Mouse (Mus musculus) c-Kit-positive CD71-negative TER-119-negative erythroid progenitor cells, embryonic 14.5 days (primary cell): Measurements from ENCODE around the gene Nav2.

Experiments
- DNase-seq: peaks from one replicate; pipeline ENCODE4 v3.0.0-alpha.2; 2013; ENCODE audit warnings: low read depth

The Nav2 gene

GRCm38 (mm10) chr7:49158641-49159381 is 250.3 kb downstream of the Nav2 start:
- DNase-seq: no peak

DNA sequence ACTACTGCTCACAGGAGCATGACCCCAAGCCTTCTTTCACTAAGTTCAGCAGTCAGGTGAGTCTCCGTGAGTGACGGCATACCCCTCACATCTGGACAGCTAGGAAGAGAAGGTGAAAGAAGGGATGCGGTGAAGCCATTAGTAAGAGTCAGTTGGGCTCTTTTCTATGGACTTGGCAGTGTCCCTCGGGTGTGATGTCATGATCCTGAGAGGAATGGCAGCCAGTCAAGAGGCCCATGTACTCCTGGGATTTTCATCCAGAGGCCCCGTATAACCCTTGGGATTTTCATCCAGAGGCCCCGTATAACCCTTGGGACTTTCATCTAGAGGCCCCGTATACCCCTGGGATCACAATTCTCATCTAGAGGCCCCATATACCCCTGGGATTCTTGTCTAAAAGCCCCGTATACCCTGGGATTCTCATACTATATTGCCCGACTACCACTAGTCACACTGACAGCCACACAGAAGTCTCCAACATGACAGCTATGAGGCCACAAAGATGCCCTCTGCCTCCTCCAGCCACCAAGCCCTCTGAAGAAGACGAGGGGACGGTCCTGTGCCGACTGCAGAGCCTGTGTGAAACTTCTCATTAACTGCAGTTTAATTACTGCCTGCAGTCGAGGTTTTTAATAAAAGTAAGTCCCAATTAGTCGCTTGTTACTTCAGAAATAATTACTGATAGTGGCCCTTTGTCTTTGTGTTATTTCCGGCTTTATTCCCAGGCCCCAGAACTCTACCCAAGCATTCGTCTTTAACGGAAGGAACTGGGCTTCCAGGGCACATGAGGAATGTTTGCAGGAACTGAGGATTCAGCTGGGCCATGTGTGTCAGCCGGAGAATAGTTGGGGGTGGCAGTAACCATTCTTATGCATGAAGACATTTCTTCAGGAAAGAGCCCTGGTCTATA is 251.4 kb downstream of the Nav2 start:
- no peak for DNase-seq

GRCm38 (mm10) chr7:49162079-49162478 is 253.6 kb downstream of the Nav2 start:
- DNase-seq: no peak

DNA sequence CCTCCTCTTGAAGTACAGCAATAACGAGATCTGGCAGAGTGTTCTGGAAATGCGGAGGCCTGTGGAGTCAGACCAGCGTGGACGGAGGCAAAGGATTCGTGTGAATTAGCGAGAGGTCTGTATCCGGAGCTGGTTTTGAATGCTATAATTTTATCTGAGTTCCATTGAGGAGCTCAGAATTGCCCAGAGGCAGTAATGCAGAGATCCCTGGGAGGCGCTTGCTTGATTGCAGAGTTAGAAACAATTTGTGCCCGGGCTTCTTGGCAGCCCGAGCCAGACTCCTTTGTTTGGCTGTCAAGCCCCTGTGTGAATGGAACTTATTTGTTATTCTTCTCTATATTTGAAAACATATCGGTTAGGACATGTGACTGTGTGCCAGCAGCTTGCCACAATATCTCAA is 255.3 kb downstream of the Nav2 start:
- no peak for DNase-seq

- DNase-seq: no peak
Observed at GRCm38 (mm10) chr7:49164868-49165267, 256.4 kb downstream of the Nav2 start.

DNA sequence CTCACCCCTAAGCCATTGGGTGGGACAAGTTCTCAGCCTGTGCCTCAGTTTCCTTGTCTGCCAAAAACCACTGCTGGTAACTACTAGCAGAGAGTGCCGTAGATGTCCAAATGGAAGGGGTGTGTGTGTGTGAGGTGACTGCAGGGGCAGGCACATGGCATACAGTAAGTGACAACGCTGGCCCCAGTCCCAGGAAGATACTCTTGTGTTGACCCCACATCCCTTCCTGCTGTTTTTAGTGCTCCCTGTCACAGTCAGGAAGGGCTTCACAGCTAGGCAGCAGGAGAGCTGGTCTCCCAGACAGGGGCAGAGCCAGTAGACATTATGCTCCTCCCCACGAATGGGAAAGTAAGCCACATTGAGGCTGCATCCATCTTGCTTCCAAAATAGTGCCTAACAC is 264.4 kb downstream of the Nav2 start:
- DNase-seq: no peak

DNA sequence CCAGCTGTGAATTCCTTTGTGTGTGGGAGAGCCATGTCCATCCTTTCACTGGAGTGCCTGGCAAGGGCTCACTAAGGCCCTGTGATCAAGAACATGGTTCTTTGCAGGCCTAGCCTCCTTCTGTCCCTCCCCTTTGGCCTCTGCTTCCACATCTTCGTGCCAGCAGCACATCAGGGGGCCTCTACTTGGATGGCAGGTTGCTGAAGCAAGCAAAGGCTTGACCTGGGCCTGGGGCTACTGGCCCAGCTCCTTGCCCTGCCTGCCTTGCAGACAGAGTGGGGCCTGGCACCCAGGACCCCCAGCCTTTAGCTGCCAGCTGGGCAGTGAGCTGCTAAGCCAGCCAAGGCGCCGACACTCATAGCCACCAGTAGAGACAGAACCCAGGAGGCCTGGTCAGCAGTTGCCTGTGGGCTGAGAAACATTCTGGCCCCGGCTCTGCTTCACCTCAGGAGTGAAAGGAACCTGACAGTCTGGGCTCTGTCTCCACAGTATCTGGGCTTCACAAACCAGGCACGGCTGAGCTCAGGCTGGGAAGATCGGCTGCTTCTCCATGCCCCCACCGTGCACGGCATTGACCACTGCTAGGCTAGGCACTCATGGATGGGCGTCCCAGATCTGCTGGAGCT is 267.4 kb downstream of the Nav2 start:
- no peak for DNase-seq

DNA sequence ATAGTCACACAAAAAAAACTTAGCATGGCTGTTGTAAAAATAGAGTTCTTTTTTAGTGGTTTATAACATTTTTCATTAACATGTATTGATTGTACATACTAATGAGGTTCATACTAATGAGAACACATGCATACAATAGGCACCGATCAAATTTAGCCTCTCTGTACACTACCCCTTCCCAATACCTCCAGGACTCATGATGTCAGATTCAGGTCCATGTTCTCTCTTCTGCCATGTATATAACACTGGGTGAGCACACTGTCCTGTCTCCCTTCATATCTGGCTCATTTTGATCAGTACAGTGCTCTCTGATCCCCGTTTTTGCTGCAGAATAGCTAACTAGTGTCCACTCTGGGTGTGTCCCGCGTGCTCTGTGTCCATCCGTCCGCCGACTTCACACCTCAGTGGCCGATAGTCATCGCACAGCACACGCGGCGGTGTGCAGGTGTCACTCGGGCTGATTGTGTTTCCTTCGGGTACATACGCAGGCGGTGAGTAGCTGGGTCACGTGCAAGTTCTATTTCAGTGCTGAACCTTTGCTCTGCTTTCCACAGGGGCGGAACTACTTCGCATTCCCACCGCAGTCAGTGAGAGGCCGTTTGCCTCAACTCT is 268.2 kb downstream of the Nav2 start:
- DNase-seq: no peak

DNA sequence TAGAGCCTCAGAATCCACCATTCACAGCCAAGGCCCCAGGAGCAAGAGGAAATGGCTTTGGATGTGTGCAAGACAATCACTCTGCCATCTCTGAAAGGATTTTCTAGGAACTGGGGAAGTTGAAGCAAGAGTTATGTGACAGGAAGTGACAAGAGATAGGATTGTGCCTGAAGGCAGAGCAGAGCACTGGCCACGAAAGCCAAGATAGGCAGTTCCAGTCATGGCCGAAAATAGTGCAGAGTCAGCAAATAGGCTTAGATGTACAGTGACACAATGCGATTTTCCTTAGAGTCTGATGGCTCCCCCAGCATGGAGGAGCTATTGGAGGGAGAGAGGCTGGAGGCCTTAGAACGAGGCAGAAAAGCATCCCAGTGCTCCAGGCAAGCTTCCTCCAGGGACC is 269.7 kb downstream of the Nav2 start:
- no peak for DNase-seq

- DNase-seq: no peak
Observed at GRCm38 (mm10) chr7:49181010-49181409, 272.5 kb downstream of the Nav2 start.

- DNase-seq: no peak
Observed at GRCm38 (mm10) chr7:49182427-49182826, 273.9 kb downstream of the Nav2 start.

GRCm38 (mm10) chr7:49183696-49184095 is 275.2 kb downstream of the Nav2 start:
- DNase-seq: no peak

GRCm38 (mm10) chr7:49185991-49186390 is 277.5 kb downstream of the Nav2 start:
- DNase-seq: no peak

DNA sequence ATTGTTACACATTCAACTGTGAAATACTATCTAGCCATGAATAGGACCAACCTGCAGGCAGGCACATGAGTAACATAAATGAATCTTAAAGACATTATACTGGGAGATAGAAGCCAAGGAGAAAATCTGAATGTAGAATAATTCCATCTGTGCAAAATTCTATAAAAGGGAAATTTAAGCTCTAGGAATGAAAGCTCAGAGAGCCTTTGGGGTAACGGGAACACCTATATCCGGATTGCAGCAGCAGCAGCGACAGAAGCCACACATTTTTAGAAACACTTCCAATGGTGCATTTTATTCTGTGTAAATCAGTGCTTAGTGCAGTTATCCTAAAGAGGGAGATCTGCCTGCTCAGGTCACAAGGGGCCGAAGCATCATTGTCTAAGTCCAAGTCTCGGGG is 280.8 kb downstream of the Nav2 start:
- no peak for DNase-seq

- no peak for DNase-seq
Observed at GRCm38 (mm10) chr7:49190231-49190985, 281.9 kb downstream of the Nav2 start.

GRCm38 (mm10) chr7:49191081-49191678 is 282.7 kb downstream of the Nav2 start:
- DNase-seq: no peak

- no peak for DNase-seq
Observed at GRCm38 (mm10) chr7:49192061-49192695, 283.7 kb downstream of the Nav2 start.

DNA sequence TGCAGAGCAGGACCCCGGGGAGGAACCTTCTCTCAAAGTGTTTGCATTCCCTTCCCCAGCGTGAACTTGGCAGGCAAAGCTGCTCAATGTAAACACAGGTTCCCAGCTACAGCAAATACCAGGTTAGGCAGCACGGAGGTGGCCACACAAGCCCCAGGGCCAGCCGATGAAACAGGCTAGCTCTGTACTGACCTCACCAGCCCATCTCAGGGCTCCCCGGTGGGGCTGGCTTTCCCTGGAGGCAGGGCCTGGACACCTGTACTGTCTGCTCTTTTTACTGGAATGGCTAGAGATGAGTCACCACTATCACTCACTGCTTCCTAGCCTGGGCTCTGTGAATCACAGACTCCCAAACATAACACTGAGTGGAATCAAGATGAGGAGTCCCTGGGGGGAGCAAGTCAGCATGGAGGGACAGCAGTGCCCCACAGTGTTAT is 287.2 kb downstream of the Nav2 start:
- no peak for DNase-seq

DNA sequence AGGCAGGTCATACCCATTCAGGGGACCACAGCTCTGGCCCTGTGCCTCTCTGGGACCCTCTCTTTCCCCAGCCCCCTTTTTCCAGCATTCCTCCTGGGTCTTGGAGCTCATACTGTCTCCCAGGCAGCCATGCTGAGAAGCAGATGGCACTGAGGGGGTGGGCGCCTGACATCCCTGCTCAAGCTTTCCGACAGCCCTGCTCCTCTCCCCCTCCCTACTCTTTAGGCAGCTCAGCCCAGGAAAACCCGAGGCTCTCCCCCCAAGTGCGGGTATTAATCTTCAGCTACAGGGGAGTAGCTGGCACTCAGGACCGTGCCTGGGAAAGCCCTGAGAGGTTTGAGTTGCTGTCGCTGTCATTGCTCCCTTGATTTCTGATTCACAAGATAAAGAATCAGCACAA is 290.9 kb downstream of the Nav2 start:
- no peak for DNase-seq

DNA sequence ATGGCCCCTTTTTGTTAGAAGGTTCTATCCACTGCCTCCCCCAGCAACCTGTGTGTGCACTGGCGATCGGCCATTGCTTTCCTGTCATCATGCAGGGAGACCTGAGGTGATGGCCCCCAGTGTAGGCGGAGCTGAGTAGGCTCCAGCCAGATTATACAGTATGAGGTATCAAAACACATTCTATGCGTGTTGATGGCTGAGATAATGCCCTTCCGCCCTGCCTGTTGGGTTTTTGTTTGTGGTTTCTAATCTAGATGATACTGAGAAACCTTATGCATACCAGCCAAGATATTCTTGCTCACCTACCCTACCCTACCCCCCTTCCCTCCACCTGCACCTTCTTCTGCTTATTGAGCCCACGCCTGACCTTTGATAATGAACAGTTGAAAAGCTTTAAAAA is 291.8 kb downstream of the Nav2 start:
- DNase-seq: no peak

- DNase-seq: no peak
Observed at GRCm38 (mm10) chr7:49202971-49203370, 294.5 kb downstream of the Nav2 start.
